Mouse (Mus musculus) hindlimb bud, embryonic 11.5 days (tissue): ENCODE measurements around the gene Nek3.
A peak's percentile ranks its signal among the peaks of the same experiment; 100 is the strongest.
"Not testable (repeated sequence)": the region's sequence is repeated elsewhere in the genome, so short reads cannot be mapped to it uniquely, and the experiment has no call there.

Experiments
- DNase-seq: peaks from one replicate; pipeline ENCODE4 v3.0.0-alpha.2; 2012; ENCODE audit warnings: low read depth, low spot score; ENCODE audit errors: extremely low spot score

Gene Nek3

DNA sequence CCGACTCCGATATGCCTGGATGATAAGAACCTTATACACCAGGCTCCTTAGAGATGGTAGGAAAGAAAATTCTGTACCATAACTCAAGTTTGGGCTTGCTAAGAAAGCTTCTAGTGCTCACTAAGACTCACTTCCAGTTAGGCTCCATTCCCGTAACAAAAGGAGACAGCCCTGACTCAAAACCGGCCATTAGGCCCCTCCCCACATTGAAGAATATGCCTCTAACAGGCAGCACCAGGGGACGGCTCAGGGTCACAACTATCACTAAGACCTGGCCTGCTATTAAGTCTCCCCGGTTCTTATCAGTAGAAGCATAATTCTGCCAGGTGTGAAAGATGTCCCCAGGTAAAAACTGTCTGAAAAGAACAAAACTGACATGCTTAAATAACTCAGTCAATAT is 20.4 kb downstream of the Nek3 start:
- no peak for DNase-seq

DNA sequence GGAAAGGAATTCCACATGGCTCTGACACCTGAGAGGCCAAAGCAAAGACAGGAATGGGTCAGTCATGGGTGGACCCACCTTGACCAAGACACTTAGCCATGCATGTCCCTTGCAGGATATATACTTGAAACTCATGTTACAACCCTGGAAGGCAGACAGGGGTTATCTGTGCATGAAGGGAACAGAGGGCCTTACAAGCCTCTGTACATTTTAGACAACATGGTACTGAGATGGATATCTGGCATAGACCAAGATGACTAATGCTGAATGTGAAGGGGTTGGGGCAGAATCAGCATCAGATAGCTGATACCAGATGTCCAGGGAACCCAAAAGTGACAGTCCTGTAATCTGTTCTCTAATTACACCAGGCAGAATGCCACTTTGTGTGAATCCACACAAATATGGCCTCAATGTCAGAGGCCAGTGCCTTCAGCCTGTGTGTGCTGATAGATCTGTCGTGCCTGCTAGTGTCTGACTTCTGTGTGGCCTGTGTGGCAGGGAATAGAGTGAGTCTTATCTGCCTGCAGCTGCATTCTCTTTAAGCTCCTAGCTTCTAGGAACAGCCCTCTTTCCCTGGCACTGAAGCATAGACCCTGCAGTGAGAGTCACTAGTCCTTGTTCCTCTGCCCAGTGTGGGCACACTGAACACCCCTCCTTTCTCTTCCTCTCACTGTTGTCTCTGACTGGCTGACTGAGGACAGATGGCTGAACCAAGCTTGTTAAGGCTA is 22.3 kb downstream of the Nek3 start:
- DNase-seq = no peak

DNA sequence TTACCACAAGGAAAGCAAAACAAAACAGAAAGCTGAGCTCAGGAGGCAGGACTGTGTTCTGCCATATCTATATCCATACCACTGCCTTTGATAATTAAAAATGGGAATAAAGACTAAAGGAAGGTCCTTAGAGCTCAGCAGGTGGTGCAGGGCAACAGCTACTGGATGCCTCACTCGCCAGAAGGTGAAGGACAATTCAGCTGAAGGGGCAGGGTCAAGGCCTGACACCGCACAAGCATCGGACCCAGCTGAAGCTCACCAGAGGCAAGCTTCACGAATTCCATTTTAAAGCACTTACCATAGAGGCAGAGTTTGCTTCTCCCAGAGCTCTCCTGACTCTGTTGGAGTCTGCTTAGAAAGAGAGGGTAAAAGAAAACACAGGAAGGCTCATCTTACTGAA is 23.6 kb downstream of the Nek3 start:
- DNase-seq = no peak

DNA sequence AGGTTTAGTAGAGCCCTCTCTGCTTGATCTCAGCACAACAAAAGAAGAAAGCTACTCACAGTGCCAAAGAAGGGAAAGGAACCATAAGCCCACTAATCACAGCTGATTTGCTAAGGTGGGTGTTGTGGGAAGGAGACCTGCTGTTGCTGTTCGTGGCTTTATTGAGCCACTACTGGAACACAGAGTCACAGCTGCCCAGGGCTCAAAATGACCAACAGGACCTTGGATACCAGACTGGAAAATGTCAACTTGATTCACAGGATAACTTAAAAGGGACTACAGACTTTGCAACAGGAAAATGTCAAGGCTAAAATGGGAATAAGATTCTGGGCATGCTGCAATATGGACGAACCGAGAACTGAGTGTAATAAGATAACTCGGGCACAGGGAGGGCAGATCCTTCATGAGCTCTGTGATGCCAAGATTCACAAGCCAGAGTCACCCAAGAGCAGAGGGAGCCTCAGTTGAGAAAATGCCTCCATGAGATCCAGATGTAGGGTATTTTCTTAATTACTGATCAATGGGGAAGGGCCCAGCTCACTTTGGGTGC is 24.3 kb downstream of the Nek3 start:
- no peak for DNase-seq

DNA sequence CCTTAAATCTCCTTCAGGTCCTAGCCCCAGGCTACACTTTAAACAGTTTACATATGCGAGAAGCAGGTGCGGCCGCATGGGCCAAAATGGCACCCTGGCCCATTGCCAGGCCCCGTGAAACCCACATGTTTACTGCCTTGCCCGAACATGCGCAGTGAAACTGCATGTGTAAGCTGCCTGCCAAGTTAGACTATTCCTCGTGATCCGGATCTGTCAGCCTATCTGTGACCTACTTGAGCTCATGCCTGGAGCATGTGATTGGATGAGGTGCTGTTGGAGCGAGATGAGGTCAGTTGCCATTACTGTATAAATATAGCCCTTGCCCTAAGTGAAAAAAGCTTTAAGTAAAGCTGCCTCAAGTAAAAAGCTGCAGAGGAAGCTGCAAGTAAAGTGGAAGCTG is 29.8 kb downstream of the Nek3 start:
- not testable (repeated sequence) for DNase-seq

DNA sequence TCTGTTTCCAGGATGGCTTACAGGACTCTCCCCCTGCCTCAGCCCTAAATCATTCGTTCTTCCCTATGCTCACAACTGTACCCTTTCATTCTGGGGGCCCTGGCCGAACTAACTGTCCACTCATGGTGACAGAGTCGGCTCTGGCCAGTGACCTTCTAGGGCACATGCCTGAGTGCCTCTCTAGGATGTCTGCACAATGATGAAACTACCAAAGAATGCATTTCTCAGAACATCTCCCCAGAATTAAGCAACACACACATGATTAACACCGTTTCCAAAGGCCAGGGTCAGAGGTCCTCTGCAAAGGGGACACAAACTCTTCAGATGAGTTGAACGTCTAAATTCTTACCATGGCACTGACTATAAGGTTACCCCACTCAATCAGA is 31.5 kb downstream of the Nek3 start:
- no peak for DNase-seq

DNA sequence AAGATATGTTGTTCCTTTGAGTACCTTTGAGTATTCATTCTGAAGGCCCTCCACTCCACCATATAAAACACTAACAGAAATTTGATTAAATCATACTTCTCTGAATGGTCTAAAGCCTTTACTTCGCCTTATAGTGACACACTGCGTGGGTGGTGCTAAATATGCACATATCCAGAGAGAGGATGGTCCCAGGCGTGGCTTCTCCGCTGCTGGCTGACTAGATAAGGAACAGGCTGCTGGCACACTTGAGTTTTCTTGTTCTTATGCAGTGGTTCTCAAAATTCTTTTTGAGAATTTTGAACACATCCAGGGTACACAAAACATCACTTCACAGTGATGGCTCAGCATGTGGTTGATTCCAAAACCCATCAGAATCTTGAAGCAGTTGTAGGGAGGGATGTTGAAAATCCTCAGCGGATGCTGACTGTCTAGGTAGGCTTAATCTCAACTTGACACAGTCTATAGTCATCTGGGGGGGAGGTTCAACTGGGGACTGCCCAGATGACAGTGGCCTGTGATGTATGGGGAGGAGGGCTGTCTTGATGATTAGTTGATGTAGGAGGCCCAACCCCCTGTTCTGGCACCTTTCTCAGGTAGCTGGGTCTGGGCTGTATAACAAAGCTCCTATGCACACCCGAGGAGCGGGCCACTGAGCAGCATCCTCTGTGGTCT is 32.0 kb downstream of the Nek3 start:
- DNase-seq = no peak

DNA sequence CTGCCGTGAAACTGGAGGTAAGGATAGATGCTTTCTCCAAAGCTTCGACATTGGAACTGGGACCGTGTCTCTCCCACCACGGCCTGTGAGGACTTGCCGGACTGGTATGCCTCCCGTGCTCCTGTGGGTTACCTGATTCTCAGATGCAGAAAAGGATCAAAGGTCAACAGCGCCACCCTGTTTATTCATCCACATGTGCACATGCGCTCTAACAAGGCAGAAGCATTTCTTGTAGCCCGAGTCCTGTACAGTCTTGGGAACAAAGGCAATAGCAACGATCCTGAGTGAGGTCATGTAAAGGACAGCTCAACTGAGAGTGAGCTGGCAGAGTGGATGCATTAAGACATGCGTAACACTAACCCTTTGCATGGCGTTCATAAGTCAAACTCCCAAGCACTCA is 34.2 kb downstream of the Nek3 start:
- no peak for DNase-seq

DNA sequence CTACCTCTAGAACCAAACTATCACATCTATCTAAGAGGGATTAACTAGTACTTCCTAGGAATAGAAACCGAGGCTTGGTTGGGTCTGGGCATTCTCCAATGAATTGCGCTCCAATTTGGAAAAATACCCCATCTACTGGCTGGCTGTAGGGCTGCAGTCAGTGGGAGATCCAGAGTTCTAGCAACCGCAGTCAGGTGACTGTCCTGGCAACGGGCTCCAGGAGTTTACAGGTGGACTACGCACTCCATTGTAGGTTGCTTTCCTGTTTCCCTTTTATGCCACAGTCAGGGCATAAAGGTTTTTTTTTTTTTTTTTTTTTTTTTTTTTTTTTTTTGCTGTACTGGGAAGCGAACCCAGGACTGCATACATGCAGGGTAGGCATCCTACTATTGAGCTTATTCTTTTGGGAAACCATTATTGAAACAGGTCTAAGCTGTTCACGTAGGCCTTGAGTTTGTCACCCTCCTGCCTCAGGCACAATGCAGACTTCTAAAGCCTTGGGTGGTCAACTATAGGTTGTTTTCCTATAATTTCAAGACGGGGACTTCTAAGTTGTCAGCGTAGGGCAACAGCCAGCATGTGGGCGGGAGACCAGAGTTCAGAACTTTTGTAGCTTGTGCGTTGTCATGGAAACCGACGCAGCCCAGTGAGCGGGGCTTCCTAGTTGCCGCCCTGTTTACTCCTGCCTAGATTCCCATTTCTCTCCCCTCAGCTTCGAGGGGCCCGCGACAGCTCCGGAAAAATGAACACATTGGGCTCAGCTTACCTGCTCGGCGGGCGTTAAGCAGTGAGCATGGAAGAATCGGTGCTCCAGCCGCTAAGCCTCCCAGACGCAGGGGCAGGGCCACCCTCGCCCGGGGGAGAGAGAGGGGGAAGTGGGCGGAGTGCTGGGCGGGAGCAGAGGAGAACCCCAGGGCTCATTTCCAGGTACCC is 41.7 kb downstream of the Nek3 start, which contains the start of gene Nek5:
Nek5 (minus strand) TSS at position 834 of the 933 bp plus-strand sequence.
- peak; percentile 41 for DNase-seq

DNA sequence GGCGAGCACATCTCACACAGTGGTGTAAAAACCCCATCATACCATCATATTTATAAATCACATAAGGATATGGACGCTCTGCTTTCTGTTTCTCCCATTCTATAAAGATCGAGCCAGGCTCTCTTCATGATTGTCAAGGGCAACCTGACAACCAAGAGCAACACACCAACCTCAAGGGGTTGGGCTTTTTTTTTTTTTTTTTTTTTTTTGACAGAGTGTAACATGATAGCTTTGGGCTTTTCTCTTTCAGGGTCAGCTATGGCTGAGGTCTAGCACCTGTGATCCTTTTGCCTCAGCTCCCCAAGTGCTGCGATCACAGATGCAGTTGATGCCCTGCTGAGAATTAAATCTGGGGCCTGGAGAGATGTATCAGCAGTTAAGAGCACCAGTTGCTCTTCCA is 59.2 kb downstream of the Nek3 start:
- DNase-seq = no peak

DNA sequence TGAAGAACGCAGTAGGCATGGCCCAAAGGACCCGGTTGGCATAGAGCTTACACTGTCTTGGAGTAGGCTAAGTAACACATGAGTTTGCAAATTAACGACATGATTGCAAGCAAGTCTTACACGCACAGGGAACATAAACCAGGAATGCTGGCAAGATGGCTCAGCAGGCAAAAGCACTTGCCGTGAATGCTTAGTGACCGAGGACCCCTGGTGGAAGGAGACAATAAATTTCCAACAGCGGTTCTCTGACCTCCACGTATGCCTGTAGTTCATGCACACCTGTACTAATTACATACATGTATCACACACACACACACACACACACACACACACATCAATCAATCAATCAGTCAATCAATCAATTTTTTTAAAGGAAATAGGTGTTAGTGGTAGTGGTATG is 74.7 kb downstream of the Nek3 start:
- peak; percentile 0 for DNase-seq

DNA sequence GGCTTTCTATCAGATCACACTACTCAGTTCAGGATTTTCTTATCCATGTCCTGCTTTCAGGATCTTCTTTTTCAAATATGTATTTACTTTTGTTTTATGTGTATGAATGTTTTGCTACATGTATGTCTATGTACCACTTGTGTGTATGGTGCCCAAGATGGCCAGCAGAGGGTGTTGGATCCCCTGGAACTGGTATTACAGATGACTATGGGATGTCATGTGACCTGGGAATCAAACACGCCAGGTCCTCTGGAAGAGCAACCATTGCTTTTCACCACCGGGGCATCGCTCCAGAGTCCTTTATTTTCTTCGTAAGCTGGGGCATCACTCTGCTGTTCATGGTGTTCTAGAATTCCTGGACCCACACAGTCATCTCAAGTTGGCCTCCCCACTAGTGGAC is 77.0 kb downstream of the Nek3 start:
- no peak for DNase-seq

DNA sequence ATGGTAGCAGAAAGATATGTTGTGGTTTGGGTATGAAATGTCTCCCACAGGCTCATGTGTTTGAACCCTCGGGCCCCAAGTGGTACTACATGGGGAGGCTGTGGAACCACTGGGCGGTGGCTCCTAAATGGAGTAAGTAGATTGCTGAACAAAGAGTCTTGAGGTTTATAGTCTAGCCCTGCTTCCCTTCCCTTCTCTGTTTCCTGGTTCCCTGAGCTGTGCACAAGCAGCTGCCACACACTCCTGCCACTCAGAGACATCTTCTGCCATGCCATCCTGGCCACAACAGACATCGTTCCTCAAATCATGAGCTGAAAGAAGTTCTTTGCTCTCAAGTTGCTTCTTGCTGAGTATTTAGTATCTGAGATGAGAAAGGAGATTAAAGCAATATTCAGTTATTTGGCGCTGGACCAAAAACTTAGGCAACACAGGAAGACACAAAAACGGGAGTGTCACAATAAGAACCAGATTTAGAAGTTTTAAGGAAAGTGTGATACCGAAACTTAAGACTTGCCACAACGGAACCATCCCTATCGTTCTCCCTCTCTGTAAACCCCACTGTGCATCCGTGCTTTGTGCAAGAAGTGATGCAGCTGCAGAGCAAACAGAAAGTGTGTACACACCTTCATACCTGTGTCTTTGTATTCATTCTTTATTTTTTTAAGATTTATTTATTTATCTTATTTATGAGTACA is 86.8 kb downstream of the Nek3 start:
- no peak for DNase-seq
